Mouse (Mus musculus): Measurements from ENCODE around the gene Atp2b2.

DNA sequence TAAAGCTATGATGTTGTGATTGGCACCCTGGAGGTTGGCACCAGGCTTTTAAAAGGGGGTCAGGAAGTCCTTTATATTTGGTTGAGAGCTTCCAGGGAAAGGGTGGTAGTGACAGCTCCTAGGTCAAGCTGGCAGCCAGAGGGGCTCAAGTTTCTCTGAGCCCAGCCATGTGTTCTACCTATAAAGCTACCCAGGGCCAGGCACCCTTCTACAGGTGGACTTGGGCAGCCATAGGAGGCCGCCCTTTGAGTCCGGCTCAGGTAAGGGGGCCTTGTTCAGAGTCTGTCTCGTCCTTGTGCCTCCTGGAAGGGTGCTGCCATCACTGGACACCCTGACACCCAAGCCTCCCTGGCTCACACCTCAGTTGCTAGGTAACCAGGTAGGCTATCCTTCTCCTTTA lies 180.5 kb downstream of the Atp2b2 start:
- TF ChIP-seq CTCF (IDR thresholded peaks at IDR 0.05; ENCODE audit: low read depth, low read length) (no peak), POLR2A (IDR thresholded peaks at IDR 0.05; ENCODE audit: borderline replicate concordance, low read depth, low read length) (no peak)

Data from bone marrow macrophage, adult 2 months (primary cell).